Mouse (Mus musculus): ENCODE measurements around the gene Gm5294. TPM values are rescaled to one million over a fixed set of nuclear protein-coding genes. Genes with fewer than 3 reads are reported as not detected.

Gene Gm5294
- total and polyA plus RNA-seq, 2 experiments from 2014 or later = not detected

- peak; percentile 25 for DNase-seq
Observed at GRCm38 (mm10) chr5:138857811-138858251, 38.0 kb downstream of the Gm5294 start.

GRCm38 (mm10) chr5:138863681-138864146, 43.8 kb downstream of the Gm5294 start:
- WGBS = 82% methylated on average over 7 of the region's 7 CpGs
- no peak for DNase-seq

More at GRCm38 (mm10) chr5:138857811-138858251, 38.0 kb downstream of the Gm5294 start:
- H3K9me3 ChIP-seq (ENCODE audit: low read length) = no peaks in the 10 kb centered on the region
- no peak overlapping the region for H3K9ac ChIP-seq
- no peaks in the 10 kb centered on the region; the same call in 1 of the 2 replicates for H3K27me3 ChIP-seq (ENCODE audit: insufficient read depth, low read length)
- TF ChIP-seq CTCF (IDR thresholded peaks at IDR 0.05; ENCODE audit: low read depth) = no peak
- H3K4me2 ChIP-seq (ENCODE audit: low read depth) = no peak overlapping the region
- H3K4me3 ChIP-seq (ENCODE audit: low read depth, low read length) = no peak overlapping the region
- H3K4me1 ChIP-seq (ENCODE audit: insufficient read depth) = no peaks in the 10 kb centered on the region
- H3K36me3 ChIP-seq (ENCODE audit: insufficient read depth) = no peaks in the 10 kb centered on the region
- ATAC-seq = no peak
- WGBS = 52% methylated on average over 13 of the region's 13 CpGs
- H3K27ac ChIP-seq (ENCODE audit: low read depth, low read length) = no peak overlapping the region

GRCm38 (mm10) chr5:138864166-138864565, 44.3 kb downstream of the Gm5294 start:
- TF ChIP-seq CTCF (IDR thresholded peaks at IDR 0.05; ENCODE audit: low read depth) = no peak
- ATAC-seq = no peak
- H3K4me2 ChIP-seq (ENCODE audit: low read depth) = no peak overlapping the region
- H3K9ac ChIP-seq = no peak overlapping the region
- H3K27me3 ChIP-seq (ENCODE audit: insufficient read depth, low read length) = no peaks in the 10 kb centered on the region
- H3K4me3 ChIP-seq (ENCODE audit: low read depth, low read length) = no peak overlapping the region
- no peak overlapping the region for H3K27ac ChIP-seq (ENCODE audit: low read depth, low read length)
- no peaks in the 10 kb centered on the region for H3K9me3 ChIP-seq (ENCODE audit: low read length)
- no peaks in the 10 kb centered on the region for H3K36me3 ChIP-seq (ENCODE audit: insufficient read depth)
- no peaks in the 10 kb centered on the region for H3K4me1 ChIP-seq (ENCODE audit: insufficient read depth)
- no peak for DNase-seq

More at GRCm38 (mm10) chr5:138863681-138864146, 43.8 kb downstream of the Gm5294 start:
- no peaks in the 10 kb centered on the region for H3K27me3 ChIP-seq (ENCODE audit: insufficient read depth, low read length)
- ATAC-seq = no peak
- TF ChIP-seq CTCF (IDR thresholded peaks at IDR 0.05; ENCODE audit: low read depth) = no peak
- H3K27ac ChIP-seq (ENCODE audit: low read depth, low read length) = no peak overlapping the region
- H3K9me3 ChIP-seq (ENCODE audit: low read length) = no peaks in the 10 kb centered on the region
- no peak overlapping the region for H3K4me3 ChIP-seq (ENCODE audit: low read depth, low read length)
- no peaks in the 10 kb centered on the region for H3K36me3 ChIP-seq (ENCODE audit: insufficient read depth)
- no peak overlapping the region for H3K4me2 ChIP-seq (ENCODE audit: low read depth)
- H3K4me1 ChIP-seq (ENCODE audit: insufficient read depth) = no peaks in the 10 kb centered on the region
- no peak overlapping the region for H3K9ac ChIP-seq

- no peak for TF ChIP-seq CTCF (IDR thresholded peaks at IDR 0.05; ENCODE audit: low read depth)
- H3K27ac ChIP-seq (ENCODE audit: low read depth, low read length) = no peak overlapping the region
- H3K36me3 ChIP-seq (ENCODE audit: insufficient read depth) = no peaks in the 10 kb centered on the region
- H3K9ac ChIP-seq = no peak overlapping the region
- no peak overlapping the region for H3K4me3 ChIP-seq (ENCODE audit: low read depth, low read length)
- H3K4me2 ChIP-seq (ENCODE audit: low read depth) = no peak overlapping the region
- H3K9me3 ChIP-seq (ENCODE audit: low read length) = no peaks in the 10 kb centered on the region
- H3K4me1 ChIP-seq (ENCODE audit: insufficient read depth) = no peaks in the 10 kb centered on the region
- ATAC-seq (no peak), DNase-seq (no peak)
- WGBS = 44% methylated on average over 7 of the region's 7 CpGs
- no peaks in the 10 kb centered on the region for H3K27me3 ChIP-seq (ENCODE audit: insufficient read depth, low read length)
Observed at GRCm38 (mm10) chr5:138864880-138865279, 45.0 kb downstream of the Gm5294 start.

- 67% methylated on average over 4 of the region's 4 CpGs for whole genome bisulfite sequencing
- Histone ChIP-seq H3K27me3 (ENCODE audit: insufficient read depth, low read length) (no peaks in the 10 kb centered on the region), H3K36me3 (ENCODE audit: insufficient read depth) (no peaks in the 10 kb centered on the region), H3K4me2 (ENCODE audit: low read depth) (no peak overlapping the region), H3K9ac (no peak overlapping the region), H3K27ac (ENCODE audit: low read depth, low read length) (no peak overlapping the region), H3K4me1 (ENCODE audit: insufficient read depth) (no peaks in the 10 kb centered on the region), H3K4me3 (ENCODE audit: low read depth, low read length) (no peak overlapping the region), H3K9me3 (ENCODE audit: low read length) (no peaks in the 10 kb centered on the region)
- ATAC-seq (no peak), DNase-seq (no peak)
- TF ChIP-seq CTCF (IDR thresholded peaks at IDR 0.05; ENCODE audit: low read depth) = no peak
Observed at GRCm38 (mm10) chr5:138865637-138866036, 45.8 kb downstream of the Gm5294 start.

Other genes with a start within 250 kb of the Gm5294 start
- 67.0 and 70.6 TPM in 2 replicates for gene Zfp68, start 200.3 kb upstream of the Gm5294 start, total RNA-seq (2014; rRNA removed)
- 53.9 TPM in 2 replicates for gene Zfp68, start 200.3 kb upstream of the Gm5294 start, polyA plus RNA-seq (2015; fragmentation: Nextera tagmentation; extraction: Ambion mirVana)
- gene A430033K04Rik, start 197.2 kb upstream of the Gm5294 start, total RNA-seq (2014; rRNA removed) = 22.8 and 26.1 TPM in 2 replicates
- gene A430033K04Rik, start 197.2 kb upstream of the Gm5294 start, polyA plus RNA-seq (2015; fragmentation: Nextera tagmentation; extraction: Ambion mirVana) = 12.1 and 14.0 TPM in 2 replicates
- 69.5 and 81.7 TPM in 2 replicates for gene Fam20c, start 65.6 kb upstream of the Gm5294 start, total RNA-seq (2014; rRNA removed)
- gene Fam20c, start 65.6 kb upstream of the Gm5294 start, polyA plus RNA-seq (2015; fragmentation: Nextera tagmentation; extraction: Ambion mirVana) = 47.9 and 50.0 TPM in 2 replicates
- 57.8 and 63.4 TPM in 2 replicates for gene Pdgfa, start 177.3 kb downstream of the Gm5294 start, total RNA-seq (2014; rRNA removed)
- gene Pdgfa, start 177.3 kb downstream of the Gm5294 start, polyA plus RNA-seq (2015; fragmentation: Nextera tagmentation; extraction: Ambion mirVana) = 43.3 and 47.8 TPM in 2 replicates

All from forebrain, postnatal 0 days (tissue).